Mouse (Mus musculus) embryonic fibroblast, embryonic 13.5 days (primary cell): ENCODE results near the gene Orai1. TPM values are rescaled to one million over a fixed set of nuclear protein-coding genes. Genes with fewer than 3 reads are reported as not detected.

Experiments
- H3K27ac ChIP-seq: 2 replicates; pipeline ENCODE4 v1.5.1; 2012; ENCODE audit warnings: low read length, control low read depth, inconsistent platforms; ENCODE audit not compliant: insufficient read depth
- H3K4me1 ChIP-seq: 2 replicates; pipeline ENCODE4 v1.6.1; 2011; ENCODE audit warnings: low read length; ENCODE audit not compliant: control insufficient read depth, insufficient read depth
- H3K4me3 ChIP-seq: 2 replicates; pipeline ENCODE4 v1.5.1; 2011; ENCODE audit warnings: mild to moderate bottlenecking, control low read depth, low read length; ENCODE audit not compliant: insufficient read depth
- CTCF ChIP-seq: IDR thresholded peaks from 2 replicates; pipeline ENCODE4 v1.5.1; 2011; ENCODE audit warnings: mild to moderate bottlenecking, control low read depth, low read length, moderate library complexity, borderline replicate concordance; ENCODE audit not compliant: insufficient read depth
- POLR2A ChIP-seq: IDR thresholded peaks from 2 replicates; pipeline ENCODE4 v1.6.1; 2011; ENCODE audit warnings: low read depth, mild to moderate bottlenecking, control low read depth, low read length, moderate library complexity
- polyA plus RNA-seq: library from polyadenylated mRNA; stranded (reverse); fragments of >200 nt; gene quantifications from 2 replicates; pipeline ENCODE4 v1.2.4, GENCODE M21; 2011; ENCODE audit warnings: low read depth; ENCODE audit not compliant: missing spikeins, insufficient read length

The Orai1 gene
- polyA plus RNA-seq, 1 experiment = 9.3 TPM

DNA sequence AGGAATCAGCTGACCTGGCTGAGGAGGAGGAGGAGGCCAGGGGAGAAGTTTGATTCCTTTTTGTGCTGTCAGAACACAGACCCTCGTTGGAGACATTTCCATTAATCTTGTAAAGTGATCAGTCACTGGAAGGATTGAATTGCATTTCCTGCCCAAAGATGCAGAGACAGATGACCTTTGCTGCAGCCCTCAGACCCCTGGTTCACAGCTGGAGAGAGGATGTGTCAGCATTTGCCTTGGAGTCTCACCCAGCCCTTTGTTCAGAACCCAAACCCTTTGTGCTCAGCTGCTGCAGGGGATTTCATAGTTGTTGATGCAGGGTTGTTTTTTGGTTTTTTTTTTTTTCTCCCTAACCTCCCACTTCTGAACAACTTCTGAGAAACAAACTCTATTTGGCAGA lies 20.0 kb upstream of the Orai1 start:
- peaks cover 7% of the 10 kb centered on the region; the same call in 1 of the 2 replicates for H3K4me1 ChIP-seq
- no peak for TF ChIP-seq CTCF
- no peak overlapping the region for H3K27ac ChIP-seq
- H3K4me3 ChIP-seq = no peak overlapping the region

DNA sequence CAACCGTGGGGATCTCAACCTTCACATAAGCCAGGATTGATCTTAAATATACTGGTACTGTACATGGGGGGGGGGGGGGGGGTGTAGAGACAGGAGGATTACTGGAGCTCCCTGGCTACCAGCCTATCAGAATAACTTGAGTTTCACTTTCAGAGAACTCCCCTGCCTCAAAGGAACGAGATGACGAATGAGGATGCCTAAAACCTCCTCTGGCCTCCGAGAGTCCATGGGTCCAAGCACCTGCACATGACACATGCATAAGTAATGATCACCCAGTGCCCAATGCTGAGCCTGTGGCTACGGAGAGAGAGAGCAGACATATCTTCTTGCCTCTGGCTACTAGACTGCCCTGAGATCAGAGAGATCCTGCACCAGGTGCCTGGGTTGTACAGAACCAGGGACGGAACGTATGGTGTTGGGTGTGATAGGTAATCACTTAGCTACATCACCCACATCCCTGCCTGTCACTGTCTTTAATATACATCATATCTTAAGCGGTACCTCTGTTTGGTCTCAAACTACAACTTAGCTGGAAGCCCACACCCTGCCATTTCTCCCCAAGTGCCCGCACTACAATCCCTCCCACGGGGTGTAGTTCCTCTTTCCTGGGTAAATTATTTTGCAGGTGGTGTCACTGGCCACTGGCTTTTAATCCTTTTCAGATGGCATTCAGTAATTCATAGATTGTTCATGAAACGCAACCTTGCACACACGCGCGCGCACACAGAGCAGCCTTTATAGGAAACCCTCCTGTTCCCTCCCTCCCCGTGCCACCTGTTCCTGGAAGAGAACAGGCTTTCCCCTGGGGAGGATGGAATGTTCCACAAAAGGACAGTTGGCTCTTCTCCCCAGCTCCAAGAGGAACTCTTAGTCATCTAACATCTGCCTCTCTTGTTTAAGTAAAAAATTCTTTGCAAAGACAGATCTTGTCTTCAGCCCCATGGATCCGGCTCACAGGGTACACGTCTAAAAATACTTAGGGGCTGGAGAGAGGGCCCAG lies 17.4 kb upstream of the Orai1 start:
- TF ChIP-seq POLR2A = no peak
- Histone ChIP-seq H3K4me3 (no peak overlapping the region), H3K27ac (no peak overlapping the region), H3K4me1 (no peaks in the 10 kb centered on the region)

DNA sequence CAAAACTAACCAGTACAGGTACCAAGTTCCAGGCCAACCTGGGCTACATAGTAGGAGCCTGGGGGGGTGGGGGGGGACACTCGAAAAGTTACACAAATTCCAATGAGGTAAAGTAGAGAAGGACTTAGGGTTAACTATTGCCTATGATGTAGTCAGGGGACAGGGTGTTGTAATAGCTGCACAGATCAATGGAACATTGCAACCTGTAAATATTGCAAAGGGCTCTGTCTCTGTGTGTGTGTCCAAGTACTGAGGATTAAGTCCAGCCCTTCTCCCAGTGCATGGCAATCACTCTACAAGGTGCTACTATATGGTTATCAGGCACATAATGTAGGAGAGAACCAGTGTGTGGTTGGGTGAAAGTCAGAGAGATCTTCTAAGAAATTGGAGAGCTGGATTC lies 14.0 kb upstream of the Orai1 start:
- H3K4me1 ChIP-seq = no peaks in the 10 kb centered on the region
- no peak overlapping the region for H3K4me3 ChIP-seq
- no peak overlapping the region for H3K27ac ChIP-seq
- no peak for TF ChIP-seq CTCF
- no peak for TF ChIP-seq POLR2A

GRCm38 (mm10) chr5:123005716-123006592 lies 8.9 kb upstream of the Orai1 start:
- H3K27ac ChIP-seq = no peak overlapping the region
- no peak for TF ChIP-seq CTCF
- no peak for TF ChIP-seq POLR2A
- no peaks in the 10 kb centered on the region for H3K4me1 ChIP-seq
- H3K4me3 ChIP-seq = no peak overlapping the region

GRCm38 (mm10) chr5:123008877-123009493 lies 5.9 kb upstream of the Orai1 start:
- Histone ChIP-seq H3K4me3 (no peak overlapping the region), H3K27ac (no peak overlapping the region), H3K4me1 (no peaks in the 10 kb centered on the region)
- TF ChIP-seq POLR2A (no peak), CTCF (no peak)

- no peak overlapping the region for H3K4me3 ChIP-seq
- no peaks in the 10 kb centered on the region for H3K4me1 ChIP-seq
- no peak overlapping the region for H3K27ac ChIP-seq
- TF ChIP-seq CTCF (no peak), POLR2A (no peak)
Observed at GRCm38 (mm10) chr5:123009873-123010272, 5.0 kb upstream of the Orai1 start.

DNA sequence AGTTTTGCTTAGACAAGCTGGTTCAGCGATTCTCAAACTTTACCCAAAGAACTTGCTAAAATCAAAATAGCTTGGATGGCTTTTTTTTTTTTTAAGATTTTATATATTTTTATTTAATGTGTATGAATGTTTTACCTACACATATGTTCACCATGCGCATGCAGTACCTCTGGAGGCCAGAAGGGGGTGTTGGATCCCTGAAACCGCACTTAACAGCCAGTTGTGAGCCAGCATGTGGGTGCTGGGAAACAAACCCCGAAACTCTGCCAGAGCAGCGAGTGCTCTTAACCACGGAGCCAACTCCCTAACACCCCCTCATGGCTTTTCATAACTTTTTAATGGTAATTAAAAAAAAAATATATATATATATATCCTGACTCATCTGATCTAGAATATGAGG lies 4.1 kb upstream of the Orai1 start:
- TF ChIP-seq CTCF (no peak), POLR2A (no peak)
- Histone ChIP-seq H3K4me3 (no peak overlapping the region), H3K4me1 (no peaks in the 10 kb centered on the region), H3K27ac (no peak overlapping the region)

DNA sequence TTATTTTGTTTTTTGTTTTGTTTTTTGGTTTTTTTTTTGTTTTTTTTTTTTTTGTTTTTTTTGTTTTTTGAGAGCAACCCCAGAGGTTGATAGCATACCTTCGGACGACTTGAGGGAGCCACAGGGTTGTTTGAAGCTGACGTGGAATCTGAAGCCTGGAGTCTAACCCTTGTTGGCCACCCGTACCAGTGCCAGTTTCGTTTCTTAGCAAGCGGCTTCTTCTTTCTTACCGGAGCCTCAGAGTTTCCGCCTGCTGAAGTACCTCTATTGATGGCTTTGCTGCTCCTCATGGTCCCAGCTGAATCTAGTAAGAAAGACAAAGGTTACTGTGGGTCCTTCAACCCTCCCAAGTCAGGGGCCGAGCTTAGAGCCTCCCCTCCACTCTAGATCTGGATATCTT lies 3.2 kb upstream of the Orai1 start:
- no peak overlapping the region for H3K27ac ChIP-seq
- no peak overlapping the region for H3K4me3 ChIP-seq
- no peaks in the 10 kb centered on the region for H3K4me1 ChIP-seq
- no peak for TF ChIP-seq POLR2A
- TF ChIP-seq CTCF = no peak

GRCm38 (mm10) chr5:123013599-123014315 lies 1.1 kb upstream of the Orai1 start:
- Histone ChIP-seq H3K4me1 (no peaks in the 10 kb centered on the region), H3K27ac (no peak overlapping the region), H3K4me3 (no peak overlapping the region)
- TF ChIP-seq CTCF (0 out of 2 replicates have a peak, but pooled peaks have one; percentile 8), POLR2A (no peak)
